Mouse (Mus musculus) MEL (cell line): ENCODE measurements at regions not wholly inside any gene's neighbourhood (a gene's known extent, or its start where the extent isn't known, plus 50 kb on each side); places are given as distances from the start of the nearest gene placed in this dataset.
A peak's percentile ranks its signal among the peaks of the same experiment; 100 is the strongest.

Experiments
- DNase-seq: peaks from one replicate; pipeline ENCODE4 v3.0.0; 2011; ENCODE audit warnings: low read depth, low spot score
- H3K27ac ChIP-seq: 2 replicates; pipeline ENCODE4 v1.5.1; 2012; ENCODE audit warnings: low read depth, mild to moderate bottlenecking, control low read depth, low read length, moderate library complexity; ENCODE audit not compliant: control insufficient read depth
- H3K27me3 ChIP-seq, 2 experiments: fragments of 150-350 bp in 1 of 2; sonication (generic) in 1 of 2; 2 replicates each; pipeline ENCODE4 v1.6.1; 2012; ENCODE audit warnings: low read length in 2 of 2, mild to moderate bottlenecking in 2 of 2, improper control_type of control experiment in 1 of 2, moderate library complexity in 1 of 2; ENCODE audit not compliant: insufficient read depth in 2 of 2, control insufficient read depth in 1 of 2
- H3K36me3 ChIP-seq, 2 experiments: 2 replicates each; pipeline ENCODE4 v1.6.1; 2012 to 2014; ENCODE audit warnings: low read length in 2 of 2, improper control_type of control experiment in 1 of 2, inconsistent platforms in 1 of 2, mild to moderate bottlenecking in 1 of 2; ENCODE audit not compliant: insufficient read depth in 2 of 2, control insufficient read depth in 1 of 2
- H3K4me1 ChIP-seq, 2 experiments: fragments of 150-350 bp in 1 of 2; sonication (generic) in 1 of 2; 2 replicates each; pipeline ENCODE4 v1.6.1; 2012; ENCODE audit warnings: low read length in 2 of 2, improper control_type of control experiment in 1 of 2, mild to moderate bottlenecking in 1 of 2; ENCODE audit not compliant: insufficient read depth in 2 of 2, control insufficient read depth in 1 of 2
- H3K4me3 ChIP-seq, 2 experiments: fragments of 150-350 bp in 1 of 2; sonication (generic) in 1 of 2; 2 replicates each; pipeline ENCODE4 v1.5.1; 2012; ENCODE audit warnings: low read depth in 2 of 2, low read length in 2 of 2, mild to moderate bottlenecking in 2 of 2, moderate library complexity in 2 of 2, control low read depth in 1 of 2, improper control_type of control experiment in 1 of 2; ENCODE audit not compliant: control insufficient read depth in 1 of 2, insufficient read depth in 1 of 2
- H3K79me2 ChIP-seq: 2 replicates; pipeline ENCODE4 v1.6.1; 2012; ENCODE audit warnings: mild to moderate bottlenecking, low read length, moderate library complexity; ENCODE audit not compliant: control insufficient read depth, poor library complexity, insufficient read depth
- H3K9ac ChIP-seq: 2 replicates; pipeline ENCODE4 v1.6.1; 2012; ENCODE audit warnings: low read depth, mild to moderate bottlenecking, control low read depth, low read length, moderate library complexity; ENCODE audit not compliant: control insufficient read depth, poor library complexity, severe bottlenecking
- H3K9me3 ChIP-seq: fragments of 150-350 bp; sonication (generic); replicated peaks from 2 replicates; pipeline ENCODE4 v1.6.1; 2012; ENCODE audit warnings: mild to moderate bottlenecking, low read length, improper control_type of control experiment, moderate library complexity; ENCODE audit not compliant: insufficient read depth
- BHLHE40 ChIP-seq: IDR thresholded peaks from 2 replicates; pipeline ENCODE4 v1.6.1; 2012; ENCODE audit warnings: low read depth, mild to moderate bottlenecking, inconsistent platforms, low read length, improper control_type of control experiment, borderline replicate concordance
- CHD1 ChIP-seq: IDR thresholded peaks from 2 replicates; pipeline ENCODE4 v1.6.1; 2012; ENCODE audit warnings: low read depth, mild to moderate bottlenecking, inconsistent platforms, low read length, improper control_type of control experiment
- CHD2 ChIP-seq: IDR thresholded peaks from 2 replicates; pipeline ENCODE4 v1.6.1; 2011; ENCODE audit warnings: low read length, improper control_type of control experiment
- CTCF ChIP-seq, 3 experiments: IDR thresholded peaks in 2 of 3; conservative IDR thresholded peaks in 1 of 3; 2 replicates each; pipeline ENCODE4 v1.5.1; 2011 to 2012; ENCODE audit warnings: low read length in 3 of 3, low read depth in 2 of 3, mild to moderate bottlenecking in 2 of 3, improper control_type of control experiment in 1 of 3, inconsistent platforms in 1 of 3, mixed read lengths in 1 of 3, moderate library complexity in 1 of 3; ENCODE audit not compliant: control insufficient read depth in 1 of 3, insufficient read depth in 1 of 3, poor library complexity in 1 of 3, severe bottlenecking in 1 of 3
- E2F4 ChIP-seq: IDR thresholded peaks from 2 replicates; pipeline ENCODE4 v1.6.1; 2011; ENCODE audit warnings: low read depth, low read length, improper control_type of control experiment, borderline replicate concordance
- ELF1 ChIP-seq: IDR thresholded peaks from 2 replicates; pipeline ENCODE4 v1.6.1; 2014; ENCODE audit warnings: low read depth, mild to moderate bottlenecking, inconsistent platforms, low read length, improper control_type of control experiment, moderate library complexity
- ETS1 ChIP-seq: IDR thresholded peaks from 2 replicates; pipeline ENCODE4 v1.6.1; 2012; ENCODE audit warnings: low read depth, mild to moderate bottlenecking, inconsistent platforms, low read length, improper control_type of control experiment, moderate library complexity
- GABPA ChIP-seq: IDR thresholded peaks from 2 replicates; pipeline ENCODE4 v1.6.1; 2012; ENCODE audit warnings: low read depth, mild to moderate bottlenecking, inconsistent platforms, low read length, improper control_type of control experiment, moderate library complexity
- GATA1 ChIP-seq: IDR thresholded peaks from 2 replicates; pipeline ENCODE4 v1.6.1; 2011; ENCODE audit warnings: low read depth, low read length, improper control_type of control experiment
- HCFC1 ChIP-seq: IDR thresholded peaks from 2 replicates; pipeline ENCODE4 v1.6.1; 2012; ENCODE audit warnings: low read depth, mild to moderate bottlenecking, inconsistent platforms, low read length, improper control_type of control experiment, moderate library complexity
- JUND ChIP-seq: IDR thresholded peaks from 2 replicates; pipeline ENCODE4 v1.6.1; 2011; ENCODE audit warnings: low read depth, mild to moderate bottlenecking, improper control_type of control experiment, low read length
- KAT2A ChIP-seq: conservative IDR thresholded peaks from 2 replicates; pipeline ENCODE4 v1.6.1; 2012; ENCODE audit warnings: low read depth, low read length, improper control_type of control experiment, inconsistent platforms
- MAFK ChIP-seq: IDR thresholded peaks from 2 replicates; pipeline ENCODE4 v1.6.1; 2011; ENCODE audit warnings: low read depth, mild to moderate bottlenecking, low read length, improper control_type of control experiment, borderline replicate concordance
- MAX ChIP-seq: IDR thresholded peaks from 2 replicates; pipeline ENCODE4 v1.6.1; 2011; ENCODE audit warnings: low read length, improper control_type of control experiment
- MAZ ChIP-seq: IDR thresholded peaks from 2 replicates; pipeline ENCODE4 v1.6.1; 2012; ENCODE audit warnings: low read depth, mild to moderate bottlenecking, inconsistent platforms, low read length, improper control_type of control experiment
- MEF2A ChIP-seq: IDR thresholded peaks from 2 replicates; pipeline ENCODE4 v1.6.1; 2014; ENCODE audit warnings: low read depth, mild to moderate bottlenecking, inconsistent platforms, low read length, improper control_type of control experiment; ENCODE audit not compliant: poor library complexity, insufficient replicate concordance, severe bottlenecking; ENCODE audit errors: extremely low read depth
- MXI1 ChIP-seq: IDR thresholded peaks from 2 replicates; pipeline ENCODE4 v1.6.1; 2011; ENCODE audit warnings: mild to moderate bottlenecking, low read depth, low read length, improper control_type of control experiment
- MYB ChIP-seq: IDR thresholded peaks from 2 replicates; pipeline ENCODE4 v1.6.1; 2011; ENCODE audit warnings: mild to moderate bottlenecking, low read depth, low read length, improper control_type of control experiment
- MYC ChIP-seq: IDR thresholded peaks from 2 replicates; pipeline ENCODE4 v1.6.1; 2011; ENCODE audit warnings: low read depth, mild to moderate bottlenecking, low read length, improper control_type of control experiment, moderate library complexity
- NELFE ChIP-seq: IDR thresholded peaks from 2 replicates; pipeline ENCODE4 v1.6.1; 2011; ENCODE audit warnings: low read depth, low read length, improper control_type of control experiment
- NRF1 ChIP-seq: IDR thresholded peaks from 2 replicates; pipeline ENCODE4 v1.6.1; 2014; ENCODE audit warnings: low read depth, mild to moderate bottlenecking, inconsistent platforms, low read length, improper control_type of control experiment, moderate library complexity; ENCODE audit not compliant: poor library complexity, insufficient read depth, severe bottlenecking
- POLR2A ChIP-seq, 2 experiments: IDR thresholded peaks; 2 replicates each; pipeline ENCODE4 v1.6.1; 2011 to 2012; ENCODE audit warnings: low read length in 2 of 2, mild to moderate bottlenecking in 2 of 2, control low read depth in 1 of 2, improper control_type of control experiment in 1 of 2, low read depth in 1 of 2, moderate library complexity in 1 of 2; ENCODE audit not compliant: control insufficient read depth in 1 of 2, insufficient read depth in 1 of 2, poor library complexity in 1 of 2
- POLR2AphosphoS2 ChIP-seq: IDR thresholded peaks from 2 replicates; pipeline ENCODE4 v1.6.1; 2011; ENCODE audit warnings: low read length, improper control_type of control experiment
- POLR2AphosphoS5 ChIP-seq: IDR thresholded peaks from 2 replicates; pipeline ENCODE4 v1.6.1; 2012; ENCODE audit warnings: low read depth, borderline replicate concordance, mild to moderate bottlenecking, inconsistent platforms, low read length, moderate library complexity, mixed read lengths
- RAD21 ChIP-seq: IDR thresholded peaks from 2 replicates; pipeline ENCODE4 v1.6.1; 2011; ENCODE audit warnings: mild to moderate bottlenecking, low read depth, low read length, improper control_type of control experiment
- RCOR1 ChIP-seq: IDR thresholded peaks from 2 replicates; pipeline ENCODE4 v1.6.1; 2012; ENCODE audit warnings: low read depth, mild to moderate bottlenecking, inconsistent platforms, low read length, improper control_type of control experiment
- SIN3A ChIP-seq: IDR thresholded peaks from 2 replicates; pipeline ENCODE4 v1.6.1; 2012; ENCODE audit warnings: low read length, improper control_type of control experiment, inconsistent platforms
- SMC3 ChIP-seq: IDR thresholded peaks from 2 replicates; pipeline ENCODE4 v1.6.1; 2011; ENCODE audit warnings: low read depth, low read length, improper control_type of control experiment
- TAL1 ChIP-seq: IDR thresholded peaks from 2 replicates; pipeline ENCODE4 v1.6.1; 2012; ENCODE audit warnings: mild to moderate bottlenecking, inconsistent platforms, low read length, moderate library complexity, mixed read lengths
- TBP ChIP-seq: IDR thresholded peaks from 2 replicates; pipeline ENCODE4 v1.8.0; 2011; ENCODE audit warnings: low read depth, low read length, improper control_type of control experiment
- TCF12 ChIP-seq: IDR thresholded peaks from 2 replicates; pipeline ENCODE4 v1.6.1; 2014; ENCODE audit warnings: low read depth, mild to moderate bottlenecking, inconsistent platforms, low read length, improper control_type of control experiment, moderate library complexity
- UBTF ChIP-seq: IDR thresholded peaks from 2 replicates; pipeline ENCODE4 v1.6.1; 2012; ENCODE audit warnings: low read depth, mild to moderate bottlenecking, inconsistent platforms, low read length, improper control_type of control experiment, moderate library complexity, borderline replicate concordance; ENCODE audit not compliant: insufficient read depth
- USF1 ChIP-seq: IDR thresholded peaks from 2 replicates; pipeline ENCODE4 v1.6.1; 2014; ENCODE audit warnings: low read depth, mild to moderate bottlenecking, inconsistent platforms, low read length, improper control_type of control experiment, moderate library complexity
- USF2 ChIP-seq, 2 experiments: IDR thresholded peaks; 2 replicates each; pipeline ENCODE4 v1.6.1; 2011 to 2012; ENCODE audit warnings: improper control_type of control experiment in 2 of 2, low read length in 2 of 2, borderline replicate concordance in 1 of 2, inconsistent platforms in 1 of 2, low read depth in 1 of 2, mild to moderate bottlenecking in 1 of 2; ENCODE audit not compliant: insufficient read depth in 1 of 2
- ZC3H11A ChIP-seq: IDR thresholded peaks from 2 replicates; pipeline ENCODE4 v1.6.1; 2012; ENCODE audit warnings: low read depth, mild to moderate bottlenecking, inconsistent platforms, low read length, improper control_type of control experiment
- ZKSCAN1 ChIP-seq: IDR thresholded peaks from 2 replicates; pipeline ENCODE4 v1.6.1; 2012; ENCODE audit warnings: low read depth, mild to moderate bottlenecking, inconsistent platforms, low read length, improper control_type of control experiment, moderate library complexity
- ZNF384 ChIP-seq: IDR thresholded peaks from 2 replicates; pipeline ENCODE4 v1.6.1; 2012; ENCODE audit warnings: low read depth, mild to moderate bottlenecking, inconsistent platforms, low read length, improper control_type of control experiment

DNA sequence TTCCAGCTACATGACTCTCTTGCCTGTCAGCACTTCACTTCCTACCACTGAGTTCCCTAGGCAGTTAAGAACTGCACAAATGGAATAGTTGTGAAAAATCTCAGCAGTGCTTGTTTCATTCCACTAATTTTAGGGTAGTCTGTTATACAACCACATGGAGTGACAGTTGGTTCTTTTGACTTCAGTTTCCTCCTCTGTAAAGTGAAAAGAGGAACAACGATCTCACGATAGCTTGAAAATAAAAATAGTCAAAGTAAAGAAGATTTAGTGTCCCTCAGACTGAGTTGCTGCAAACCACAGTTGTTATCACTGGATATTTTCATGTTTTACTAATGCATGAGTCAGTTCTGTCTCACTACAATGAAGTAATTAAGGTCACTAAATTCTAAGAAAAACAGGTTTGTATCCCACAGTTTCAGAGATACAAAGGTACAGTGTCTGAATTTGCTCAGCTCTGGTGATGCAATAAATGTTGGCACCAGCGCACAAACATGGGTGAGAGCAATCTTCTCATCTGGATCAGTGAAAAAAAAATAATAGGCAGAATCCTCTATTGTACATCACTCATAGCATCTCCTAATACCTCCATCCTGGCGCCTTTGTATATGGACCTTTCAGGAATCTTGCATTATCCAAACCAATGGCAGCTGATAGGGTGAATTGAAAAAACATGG is 458.8 kb upstream of the Agtr1b start:
- no peak overlapping the region for H3K9ac ChIP-seq
- H3K4me1 ChIP-seq = no peaks in the 10 kb centered on the region; a peak in 1 of 4 replicates
- H3K27ac ChIP-seq = no peak overlapping the region
- peaks cover 0 to 13% of the 10 kb centered on the region in 2 experiments; a peak in 2 of 4 replicates for H3K36me3 ChIP-seq
- H3K27me3 ChIP-seq = no peaks in the 10 kb centered on the region
- no peak overlapping the region for H3K4me3 ChIP-seq
- H3K9me3 ChIP-seq = no peaks in the 10 kb centered on the region
- peak; percentile 66 for DNase-seq
- H3K79me2 ChIP-seq = no peaks in the 10 kb centered on the region
- TF ChIP-seq RAD21 (no peak), USF2 (IDR thresholded peaks at IDR 0.05; ENCODE audit: borderline replicate concordance in 1 of 2, insufficient read depth in 1 of 2, low read depth in 1 of 2, low read length in 2 of 2) (no peak), POLR2A (IDR thresholded peaks at IDR 0.05; ENCODE audit: control insufficient read depth in 1 of 2, insufficient read depth in 1 of 2, low read depth in 1 of 2, low read length in 2 of 2, poor library complexity in 1 of 2) (no peak), GABPA (no peak), BHLHE40 (0 out of 2 replicates have a peak, but pooled peaks have one; percentile 5), CTCF (IDR thresholded peaks at IDR 0.05 in 2 of 3, conservative IDR thresholded peaks at IDR 0.05 in 1 of 3; ENCODE audit: control insufficient read depth in 1 of 3, insufficient read depth in 1 of 3, low read depth in 2 of 3, low read length in 3 of 3, poor library complexity in 1 of 3, severe bottlenecking in 1 of 3) (no peak), MAFK (no peak), NRF1 (no peak), CHD2 (no peak), TAL1 (no peak), MEF2A (peak; percentile 76; the same call in 1 of the 2 replicates), NELFE (no peak), USF1 (no peak), GATA1 (peak; percentile 21; the same call in 1 of the 2 replicates), POLR2AphosphoS2 (no peak), MYC (no peak), MAX (0 out of 2 replicates have a peak, but pooled peaks have one; percentile 19), HCFC1 (no peak), MXI1 (peak; percentile 54; the same call in 1 of the 2 replicates), JUND (no peak), CHD1 (no peak), E2F4 (no peak), MAZ (no peak), MYB (0 out of 2 replicates have a peak, but pooled peaks have one; percentile 51), ZC3H11A (no peak), TBP (no peak), ZNF384 (0 out of 2 replicates have a peak, but pooled peaks have one; percentile 26), SMC3 (no peak), ZKSCAN1 (no peak), KAT2A (no peak), TCF12 (no peak), ETS1 (peak; percentile 76), POLR2AphosphoS5 (no peak), ELF1 (no peak), SIN3A (0 out of 2 replicates have a peak, but pooled peaks have one; percentile 41), RCOR1 (peak; percentile 84), UBTF (no peak)
